Mouse (Mus musculus) kidney, adult 2 months (tissue): ENCODE results near the gene Klhl42.

Source experiments
- CTCF ChIP-seq: fragments of 200-500 bp; conservative IDR thresholded peaks from 2 replicates; pipeline ENCODE4 v1.5.1; 2011; ENCODE audit warnings: low read depth, mild to moderate bottlenecking, control low read depth, low read length, moderate library complexity, mixed read lengths; ENCODE audit not compliant: insufficient read depth, insufficient read length
- POLR2A ChIP-seq: fragments of 200-500 bp; IDR thresholded peaks from one replicate; pipeline ENCODE4 v1.6.1; 2011; ENCODE audit warnings: low read depth, low read length, control low read depth

DNA sequence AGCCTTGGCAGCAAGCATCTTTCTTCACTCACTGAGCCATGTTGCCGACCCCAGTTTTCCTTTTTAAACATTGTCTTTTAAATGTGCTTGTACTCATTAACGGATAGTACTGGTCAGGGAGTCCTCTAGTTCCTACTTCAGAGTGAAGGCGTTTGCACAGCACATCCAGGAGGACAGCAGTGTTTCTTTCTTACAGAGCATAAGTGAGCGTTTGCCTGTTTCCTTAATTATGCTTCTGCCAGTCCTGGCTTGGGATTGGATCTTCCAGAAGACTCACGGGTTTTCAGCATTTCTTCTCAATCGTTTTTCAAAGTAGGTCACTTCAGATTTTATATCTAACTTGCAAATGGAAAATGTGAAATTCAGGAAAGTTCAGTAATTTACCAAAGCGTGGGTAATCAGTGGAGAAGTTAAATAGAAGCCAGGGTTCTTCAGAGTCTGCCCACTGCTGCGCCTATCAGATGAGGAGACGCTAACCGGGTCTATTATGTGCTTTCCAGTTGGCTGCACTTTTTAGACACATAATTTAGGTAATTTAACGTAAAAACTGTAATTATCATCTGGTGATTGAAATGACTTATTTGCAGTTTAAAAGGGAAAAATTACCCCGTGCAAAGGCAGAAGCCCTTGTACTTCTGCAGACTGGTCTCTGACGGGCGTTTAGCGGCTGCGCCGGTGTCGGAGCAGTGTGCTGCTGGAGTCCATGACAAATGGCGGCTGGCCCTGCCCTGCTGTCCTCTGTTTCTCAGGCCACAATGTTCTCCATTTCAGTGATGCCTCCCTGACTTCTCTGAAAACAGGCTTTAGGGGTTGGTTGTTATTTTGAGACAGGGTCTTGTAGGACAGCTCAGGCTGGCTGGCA lies 37.2 kb upstream of the Klhl42 start:
- TF ChIP-seq CTCF (no peak), POLR2A (no peak)
